Mouse (Mus musculus): ENCODE measurements around the gene Tex261. TPM values are rescaled to one million over a fixed set of nuclear protein-coding genes. Genes with fewer than 3 reads are reported as not detected.

Gene Tex261
- polyA plus RNA-seq (2016; fragmentation: Nextera tagmentation; extraction: Ambion mirVana), result 54.6 and 56.1 TPM in 2 replicates

DNA sequence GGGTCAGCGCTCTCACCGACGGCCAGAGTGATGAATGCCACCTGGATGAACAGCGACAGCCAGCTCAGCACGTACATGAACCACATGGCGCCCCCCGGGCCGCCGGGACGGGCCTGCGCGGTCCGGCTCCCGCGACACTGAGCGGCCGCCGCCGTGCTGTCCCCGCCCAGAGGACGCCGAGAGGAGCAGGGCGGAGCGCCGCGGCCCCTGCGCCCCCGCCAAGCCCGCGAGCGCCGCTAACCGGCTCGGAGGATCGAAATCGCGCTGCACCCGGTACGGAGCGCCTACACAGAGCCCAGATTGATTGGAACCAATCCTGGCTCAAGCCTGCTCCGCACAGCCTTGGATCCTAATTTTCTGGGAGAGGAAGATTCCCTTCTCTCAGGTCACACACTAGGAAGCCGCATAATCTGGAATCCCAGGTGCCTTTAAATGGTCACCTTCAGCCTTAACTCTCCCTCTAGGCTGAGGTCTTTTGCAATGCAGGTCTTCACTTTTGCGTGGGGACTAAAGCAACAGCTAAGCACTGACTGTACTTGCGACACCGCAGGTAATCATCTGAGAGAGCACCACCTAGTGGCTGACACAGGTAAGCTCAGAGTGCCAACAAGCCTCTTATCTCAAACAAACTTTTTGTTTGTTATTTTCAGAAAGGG is at the start of gene Tex261:
Tex261 (minus strand) TSS at position 176 of the 656 bp plus-strand sequence.
- Histone ChIP-seq H3K9me3 (replicated peaks) (no peaks in the 10 kb centered on the region), H3K4me1 (peaks cover 26% of the 10 kb centered on the region), H3K4me2 (peak within 1 kb of the TSS; percentile 93), H3K9ac (peak within 1 kb of the TSS; percentile 96), H3K4me3 (peak within 1 kb of the TSS; percentile 95), H3K27ac (peak within 1 kb of the TSS; percentile 86), H3K27me3 (replicated peaks) (no peaks in the 10 kb centered on the region), H3K36me3 (peaks cover 31% of the 10 kb centered on the region)
- peak; percentile 92 for ATAC-seq
- WGBS (ENCODE audit: insufficient replicate concordance), result under 1% methylated on average over 45 of the region's 45 CpGs

DNA sequence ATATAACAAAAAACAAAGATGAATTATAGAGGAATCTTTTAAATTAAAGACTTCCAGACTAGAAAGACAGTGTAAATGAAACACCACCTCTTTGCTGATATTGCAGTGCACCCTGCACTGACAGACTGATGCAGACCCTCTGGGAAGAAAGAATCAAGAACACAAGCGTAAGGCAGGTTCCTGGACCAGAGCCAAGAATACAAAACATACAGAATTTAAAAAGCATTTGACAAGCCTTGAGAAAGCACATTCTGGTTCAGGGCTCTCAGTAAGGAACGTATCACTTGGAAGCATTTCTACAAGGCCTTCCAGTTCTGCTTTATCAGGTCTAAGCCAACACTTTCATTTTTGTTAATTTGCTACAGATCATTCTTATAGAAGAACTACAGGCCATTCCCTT is 46.2 kb upstream of the Tex261 start:
- no peak overlapping the region for H3K4me2 ChIP-seq
- ATAC-seq, result no peak
- H3K27me3 ChIP-seq (replicated peaks), result no peaks in the 10 kb centered on the region
- no peaks in the 10 kb centered on the region for H3K4me1 ChIP-seq
- no peaks in the 10 kb centered on the region for H3K9me3 ChIP-seq (replicated peaks)
- H3K27ac ChIP-seq, result no peak overlapping the region
- H3K4me3 ChIP-seq, result no peak overlapping the region
- H3K36me3 ChIP-seq, result peaks cover 3% of the 10 kb centered on the region; the same call in 1 of the 2 replicates
- H3K9ac ChIP-seq, result no peak overlapping the region
- WGBS (ENCODE audit: insufficient replicate concordance), result 62% methylated on average over 2 of the region's 2 CpGs

GRCm38 (mm10) chr6:83820727-83821515 is 45.3 kb upstream of the Tex261 start:
- H3K9ac ChIP-seq, result no peak overlapping the region
- no peak overlapping the region for H3K27ac ChIP-seq
- no peaks in the 10 kb centered on the region for H3K4me1 ChIP-seq
- H3K4me3 ChIP-seq, result no peak overlapping the region
- no peaks in the 10 kb centered on the region for H3K9me3 ChIP-seq (replicated peaks)
- 65% methylated on average over 2 of the region's 2 CpGs for WGBS (ENCODE audit: insufficient replicate concordance)
- H3K4me2 ChIP-seq, result no peak overlapping the region
- peaks cover 3% of the 10 kb centered on the region; the same call in 1 of the 2 replicates for H3K36me3 ChIP-seq
- H3K27me3 ChIP-seq (replicated peaks), result no peaks in the 10 kb centered on the region
- ATAC-seq, result no peak

GRCm38 (mm10) chr6:83818996-83819395 is 43.4 kb upstream of the Tex261 start:
- 81% methylated on average over 1 of the region's 1 CpGs for WGBS (ENCODE audit: insufficient replicate concordance)
- no peaks in the 10 kb centered on the region for H3K27me3 ChIP-seq (replicated peaks)
- no peaks in the 10 kb centered on the region for H3K4me1 ChIP-seq
- no peak overlapping the region for H3K27ac ChIP-seq
- no peak overlapping the region for H3K9ac ChIP-seq
- no peak overlapping the region for H3K4me2 ChIP-seq
- no peak overlapping the region for H3K4me3 ChIP-seq
- H3K9me3 ChIP-seq (replicated peaks), result no peaks in the 10 kb centered on the region
- peaks cover 6% of the 10 kb centered on the region for H3K36me3 ChIP-seq
- ATAC-seq, result no peak

DNA sequence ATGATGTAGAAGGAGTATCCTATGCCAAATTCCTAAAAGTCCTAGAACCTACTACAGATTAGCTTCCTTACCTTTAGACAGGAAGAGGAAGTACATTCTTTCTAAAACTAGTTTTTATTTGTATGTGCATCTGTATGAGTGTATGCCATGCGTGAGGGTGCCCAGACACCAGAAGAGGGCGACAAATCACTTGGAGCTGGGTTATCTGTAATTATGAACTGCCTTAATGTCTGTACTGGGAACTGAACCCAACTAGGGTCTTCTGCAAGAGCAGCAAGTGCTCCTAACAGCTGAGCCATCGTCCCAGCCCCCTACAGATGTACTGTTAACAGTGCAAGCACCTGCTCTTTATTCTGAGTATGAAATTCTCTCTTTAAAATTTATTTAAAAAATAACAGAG is 40.2 kb upstream of the Tex261 start:
- no peak overlapping the region for H3K4me3 ChIP-seq
- WGBS (ENCODE audit: insufficient replicate concordance), result 78% methylated on average over 3 of the region's 3 CpGs
- H3K9me3 ChIP-seq (replicated peaks), result no peaks in the 10 kb centered on the region
- H3K9ac ChIP-seq, result no peak overlapping the region
- no peaks in the 10 kb centered on the region for H3K4me1 ChIP-seq
- ATAC-seq, result no peak
- H3K36me3 ChIP-seq, result peaks cover 18% of the 10 kb centered on the region
- no peak overlapping the region for H3K27ac ChIP-seq
- H3K4me2 ChIP-seq, result no peak overlapping the region
- H3K27me3 ChIP-seq (replicated peaks), result no peaks in the 10 kb centered on the region

GRCm38 (mm10) chr6:83802846-83803245 is 27.2 kb upstream of the Tex261 start:
- Histone ChIP-seq H3K27ac (no peak overlapping the region), H3K36me3 (peaks cover 29% of the 10 kb centered on the region), H3K4me2 (no peak overlapping the region), H3K9ac (no peak overlapping the region), H3K4me3 (no peak overlapping the region), H3K27me3 (replicated peaks) (no peaks in the 10 kb centered on the region), H3K9me3 (replicated peaks) (no peaks in the 10 kb centered on the region), H3K4me1 (no peaks in the 10 kb centered on the region)
- WGBS (ENCODE audit: insufficient replicate concordance), result 80% methylated on average over 3 of the region's 3 CpGs
- no peak for ATAC-seq

- H3K4me2 ChIP-seq, result no peak overlapping the region
- H3K36me3 ChIP-seq, result peaks cover 29% of the 10 kb centered on the region
- H3K4me1 ChIP-seq, result no peaks in the 10 kb centered on the region
- no peaks in the 10 kb centered on the region for H3K9me3 ChIP-seq (replicated peaks)
- no peak overlapping the region for H3K4me3 ChIP-seq
- 0 out of 2 replicates have a peak, but pooled peaks cover 6% of the 10 kb centered on the region for H3K27me3 ChIP-seq (replicated peaks)
- no peak overlapping the region for H3K27ac ChIP-seq
- WGBS (ENCODE audit: insufficient replicate concordance), result 77% methylated on average over 5 of the region's 5 CpGs
- no peak overlapping the region for H3K9ac ChIP-seq
- ATAC-seq, result no peak
Measured at GRCm38 (mm10) chr6:83802033-83802432, 26.4 kb upstream of the Tex261 start.

GRCm38 (mm10) chr6:83796686-83797085 is 21.1 kb upstream of the Tex261 start:
- ATAC-seq, result no peak
- Histone ChIP-seq H3K9ac (no peak overlapping the region), H3K27me3 (replicated peaks) (0 out of 2 replicates have a peak, but pooled peaks cover 14% of the 10 kb centered on the region), H3K4me3 (no peak overlapping the region), H3K4me1 (peaks cover 25% of the 10 kb centered on the region), H3K9me3 (replicated peaks) (no peaks in the 10 kb centered on the region), H3K27ac (no peak overlapping the region), H3K36me3 (peaks cover 16% of the 10 kb centered on the region), H3K4me2 (no peak overlapping the region)
- 58% methylated on average over 3 of the region's 3 CpGs for WGBS (ENCODE audit: insufficient replicate concordance)

GRCm38 (mm10) chr6:83795492-83795900 is 19.9 kb upstream of the Tex261 start:
- Histone ChIP-seq H3K4me2 (peak overlapping the region; percentile 97), H3K27me3 (replicated peaks) (0 out of 2 replicates have a peak, but pooled peaks cover 14% of the 10 kb centered on the region), H3K4me3 (peak overlapping the region; percentile 71), H3K27ac (peak overlapping the region; percentile 96), H3K36me3 (peaks cover 4% of the 10 kb centered on the region; the same call in 1 of the 2 replicates), H3K9ac (peak overlapping the region; percentile 72), H3K9me3 (replicated peaks) (no peaks in the 10 kb centered on the region), H3K4me1 (peaks cover 32% of the 10 kb centered on the region)
- ATAC-seq, result peak; percentile 14
- WGBS (ENCODE audit: insufficient replicate concordance), result 4% methylated on average over 13 of the region's 13 CpGs

DNA sequence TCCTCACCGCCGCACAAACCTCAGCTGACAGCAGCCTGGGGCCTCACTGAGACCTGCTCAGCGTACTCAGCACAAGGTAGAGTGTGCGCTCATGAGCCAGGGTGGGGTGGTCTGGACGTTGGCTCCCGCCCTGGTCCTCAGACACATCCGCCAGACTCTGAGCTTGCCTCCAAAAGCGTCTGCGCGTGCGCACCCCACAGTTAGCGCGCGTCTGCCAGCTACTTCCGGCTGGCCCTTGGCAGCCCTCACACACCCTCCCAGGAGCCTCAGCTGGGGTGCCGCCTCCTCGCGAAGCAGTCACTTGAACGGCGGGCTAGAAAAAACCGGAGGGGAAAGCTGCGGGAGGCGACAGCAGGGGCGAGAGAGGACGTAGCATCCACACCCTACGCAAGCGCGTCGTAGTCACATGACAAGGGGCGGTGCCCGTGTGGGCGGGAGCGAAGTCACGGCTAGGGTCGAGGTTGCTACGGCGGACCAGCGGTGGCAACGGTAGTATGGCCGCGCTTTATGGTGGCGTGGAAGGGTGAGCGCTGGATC is 19.2 kb upstream of the Tex261 start, which contains the start of gene Nagk:
Nagk (plus strand) TSS at position 223 of the 537 bp plus-strand sequence.
- H3K4me1 ChIP-seq, result peaks cover 32% of the 10 kb centered on the region
- peak within 1 kb of the TSS; percentile 72 for H3K9ac ChIP-seq
- 0 out of 2 replicates have a peak, but pooled peaks cover 14% of the 10 kb centered on the region for H3K27me3 ChIP-seq (replicated peaks)
- H3K9me3 ChIP-seq (replicated peaks), result no peaks in the 10 kb centered on the region
- H3K4me3 ChIP-seq, result peak within 1 kb of the TSS; percentile 71
- no peaks in the 10 kb centered on the region; the same call in 1 of the 2 replicates for H3K36me3 ChIP-seq
- peak within 1 kb of the TSS; percentile 96 for H3K27ac ChIP-seq
- peak within 1 kb of the TSS; percentile 97 for H3K4me2 ChIP-seq
- peak; percentile 95 for ATAC-seq
- under 1% methylated on average over 43 of the region's 43 CpGs for WGBS (ENCODE audit: insufficient replicate concordance)

DNA sequence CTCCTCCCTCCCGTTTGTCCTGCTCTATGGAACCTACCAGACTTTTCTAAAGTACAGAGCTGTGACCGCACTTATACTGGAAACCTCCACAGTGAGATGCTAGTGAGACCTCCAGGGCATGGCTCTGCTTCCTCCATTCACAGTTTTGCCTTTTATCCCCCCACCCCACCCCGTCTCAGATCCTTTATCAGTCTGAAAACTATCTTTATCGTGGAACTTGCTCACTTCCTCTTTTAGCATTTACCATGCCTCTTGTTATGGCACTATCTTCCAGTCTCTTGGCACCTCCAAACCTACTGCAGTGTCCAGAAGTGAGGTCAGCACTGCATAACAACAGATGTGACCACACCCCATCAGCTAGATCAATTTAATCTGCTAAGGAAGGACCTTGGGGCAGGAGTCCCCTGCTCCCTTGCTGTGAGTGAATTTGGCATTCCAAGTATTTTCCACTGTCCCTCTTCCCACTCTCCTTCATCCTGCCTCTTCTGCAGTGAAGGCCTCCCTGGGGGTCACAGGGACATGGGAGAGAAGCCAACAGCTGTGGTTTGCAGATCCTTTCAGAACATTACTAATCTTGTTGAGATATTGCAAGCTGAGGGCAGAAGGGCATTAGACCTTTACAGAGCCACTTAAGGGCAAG is 15.8 kb upstream of the Tex261 start:
- Histone ChIP-seq H3K4me3 (no peak overlapping the region), H3K27ac (no peak overlapping the region), H3K27me3 (replicated peaks) (0 out of 2 replicates have a peak, but pooled peaks cover 7% of the 10 kb centered on the region), H3K4me2 (no peak overlapping the region), H3K36me3 (no peaks in the 10 kb centered on the region), H3K4me1 (peaks cover 30% of the 10 kb centered on the region), H3K9me3 (replicated peaks) (no peaks in the 10 kb centered on the region), H3K9ac (no peak overlapping the region)
- WGBS (ENCODE audit: insufficient replicate concordance), result 26% methylated on average over 4 of the region's 4 CpGs
- no peak for ATAC-seq
